Mouse (Mus musculus): ENCODE measurements at regions not wholly inside any gene's neighbourhood (a gene's known extent, or its start where the extent isn't known, plus 50 kb on each side); places are given as distances from the start of the nearest gene placed in this dataset.

GRCm38 (mm10) chr1:149674166-149674565 is 286.9 kb downstream of the Pla2g4a start:
- TF ChIP-seq POLR2A (IDR thresholded peaks at IDR 0.05; ENCODE audit: borderline replicate concordance, extremely low read depth, insufficient read depth, insufficient read length, poor library complexity, severe bottlenecking) (no peak), CTCF (IDR thresholded peaks at IDR 0.05; ENCODE audit: borderline replicate concordance, extremely low read depth, insufficient read depth, insufficient read length) (no peak)
